Mouse (Mus musculus) heart, adult 2 months (tissue): ENCODE data around the gene Mrpl45.

Experiments used
- CTCF ChIP-seq: fragments of 200-600 bp; IDR thresholded peaks from 2 replicates; pipeline ENCODE4 v1.8.1; 2022; ENCODE audit warnings: antibody characterized with exemption, mild to moderate bottlenecking, moderate library complexity
- POLR2A ChIP-seq: fragments of 200-500 bp; IDR thresholded peaks from 2 replicates; pipeline ENCODE4 v1.6.1; 2011; ENCODE audit warnings: mild to moderate bottlenecking, low read depth, low read length, control low read depth; ENCODE audit not compliant: insufficient read depth

GRCm38 (mm10) chr11:97275349-97275748, 40.2 kb upstream of the Mrpl45 start:
- no peak for TF ChIP-seq CTCF
- no peak for TF ChIP-seq POLR2A
